In the genomic region with DNA sequence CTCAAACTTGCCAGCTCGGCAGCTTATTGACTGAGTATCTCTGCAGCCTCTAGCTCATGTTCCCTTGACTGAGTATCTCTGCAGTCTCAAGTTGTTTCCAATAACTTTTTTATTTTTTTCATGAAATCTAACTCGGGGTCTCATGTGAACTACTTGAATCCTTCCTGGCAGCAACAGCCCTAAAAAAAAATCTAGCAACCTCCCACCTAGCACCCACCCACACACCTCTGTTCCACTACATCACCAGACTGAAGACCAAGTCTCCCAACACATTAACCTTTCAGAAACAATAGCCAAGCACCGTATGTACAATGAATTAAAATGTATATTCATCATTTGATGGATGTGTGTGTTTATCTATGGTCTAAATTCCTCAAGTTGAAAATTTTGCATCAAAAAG, we compare ENCODE assay signal across 15 mouse cellular contexts.
"Had no signal": no experiment of that assay in that cellular context is flagged by ENCODE, and none has a peak within 500 bp of the region (broad histone marks: within the 10 kb centered on the region; RNA-seq: fewer than 3 reads in every experiment).

No protein-coding gene starts in this region.

- H3K4me1 ChIP-seq: liver, embryonic 12.5 days; lung, embryonic 15.5 days; midbrain, embryonic 12.5 days; midbrain, embryonic 15.5 days; neural tube, embryonic 12.5 days had no signal

- H3K4me3 ChIP-seq: liver, embryonic 12.5 days; lung, embryonic 15.5 days; megakaryocyte, embryonic 14.5 days; midbrain, embryonic 12.5 days; midbrain, embryonic 15.5 days; neural tube, embryonic 12.5 days had no signal

- DNase-seq: lung, adult 18-20 months; lung, postnatal 14 days; lung, postnatal 36 days; retina, postnatal 1 day; right cerebral cortex, postnatal 25 days; spleen, adult 18-20 months; thymus, adult 2 months; thymus, postnatal 25 days; thymus, postnatal 4 days had no signal
